Mouse (Mus musculus) bone marrow, adult 2 months (tissue): Measurements from ENCODE around the gene Zhx3. TPM values are rescaled to one million over a fixed set of nuclear protein-coding genes. Genes with fewer than 3 reads are reported as not detected.

ENCODE experiments used
- H3K27ac ChIP-seq: fragments of 200-500 bp; 2 replicates; pipeline ENCODE4 v1.5.1; 2012; ENCODE audit warnings: low read depth, mild to moderate bottlenecking, control low read depth, inconsistent platforms, low read length; ENCODE audit not compliant: control insufficient read depth, poor library complexity, insufficient read depth
- H3K4me1 ChIP-seq: fragments of 200-500 bp; 2 replicates; pipeline ENCODE4 v1.6.1; 2011; ENCODE audit warnings: low read length; ENCODE audit not compliant: control insufficient read depth, insufficient read depth
- H3K4me3 ChIP-seq: fragments of 200-500 bp; replicated peaks from 2 replicates; pipeline ENCODE3; 2011; ENCODE audit warnings: mild to moderate bottlenecking, low read depth, low read length, control low read depth; ENCODE audit not compliant: control insufficient read depth
- CTCF ChIP-seq: fragments of 200-500 bp; IDR thresholded peaks from 2 replicates; pipeline ENCODE4 v1.5.1; 2011; ENCODE audit warnings: low read length, control low read depth; ENCODE audit not compliant: control insufficient read depth, insufficient read depth
- POLR2A ChIP-seq: fragments of 200-500 bp; IDR thresholded peaks from 2 replicates; pipeline ENCODE4 v1.6.1; 2011; ENCODE audit warnings: low read depth, mild to moderate bottlenecking, control low read depth, low read length, borderline replicate concordance; ENCODE audit not compliant: control insufficient read depth
- WGBS: fragments of 180-500 bp; shearing (Covaris S2); methylation state at CpG from one replicate; pipeline ENCODE4 v1.1.7; 2018; 5-methylcytosine and 5-hydroxymethylcytosine counted together
- polyA plus RNA-seq: library from polyadenylated mRNA; stranded (reverse); fragments of >200 nt; gene quantifications from 2 replicates; pipeline ENCODE4 v1.2.4, GENCODE M21; 2011; ENCODE audit warnings: low replicate concordance; ENCODE audit not compliant: missing spikeins, insufficient read depth, insufficient read length

The Zhx3 gene
- polyA plus RNA-seq, 1 experiment: 3.5 TPM

DNA sequence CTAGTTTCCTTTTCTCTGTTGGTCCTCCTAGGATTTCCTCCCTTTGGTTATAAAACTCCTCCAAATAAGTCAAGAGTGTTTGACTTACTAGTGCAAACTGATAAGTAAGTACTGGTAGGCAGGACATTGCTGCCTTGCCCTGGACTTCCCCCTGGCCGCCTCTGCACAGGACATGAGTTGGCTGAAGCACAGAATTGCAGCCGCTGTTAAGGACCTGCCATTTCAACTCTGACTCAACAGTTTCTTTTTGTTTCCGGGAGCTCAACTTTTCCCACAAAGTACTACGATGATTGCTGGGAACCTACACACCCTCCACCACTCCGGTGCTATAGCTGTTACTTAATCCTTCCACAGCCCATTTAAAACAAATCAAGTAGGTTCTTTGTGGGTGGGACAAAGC is 172.5 kb downstream of the Zhx3 start:
- no peak overlapping the region for H3K4me3 ChIP-seq
- H3K4me1 ChIP-seq: no peaks in the 10 kb centered on the region
- 17% methylated on average over 5 of the region's 5 CpGs for WGBS
- TF ChIP-seq POLR2A: no peak
- no peak for TF ChIP-seq CTCF
- H3K27ac ChIP-seq: no peak overlapping the region

Other genes starting within 250 kb of the Zhx3 start
- gene Top1, start 227.1 kb downstream of the Zhx3 start, polyA plus RNA-seq: 53.1 and 54.4 TPM in 2 replicates
- 12.8 and 21.0 TPM in 2 replicates for gene Plcg1, start 141.7 kb downstream of the Zhx3 start, polyA plus RNA-seq
- gene Lpin3, start 7.7 kb upstream of the Zhx3 start, polyA plus RNA-seq: 1.9 TPM in 1 of 2 replicates, not detected in the other
- gene Emilin3, start 39.3 kb upstream of the Zhx3 start, polyA plus RNA-seq: 0.57 TPM in 1 of 2 replicates, not detected in the other
- 21.7 and 22.2 TPM in 2 replicates for gene Chd6, start 236.1 kb upstream of the Zhx3 start, polyA plus RNA-seq